Mouse (Mus musculus): ENCODE measurements around the gene Fam71e2.

- TF ChIP-seq POLR2A (IDR thresholded peaks at IDR 0.05; ENCODE audit: borderline replicate concordance, extremely low read depth, low read depth, low read length) (no peak), CTCF (IDR thresholded peaks at IDR 0.05; ENCODE audit: insufficient read depth, low read length) (no peak)
Observed at GRCm38 (mm10) chr7:4802247-4802646, 31.1 kb upstream of the Fam71e2 start.

Data from lung, adult 2 months (tissue).